Mouse (Mus musculus) Patski (cell line): Measurements from ENCODE around the gene Gm49416. TPM values are rescaled to one million over a fixed set of nuclear protein-coding genes. Genes with fewer than 3 reads are reported as not detected.

Source experiments
- ATAC-seq: fragments of 100-300 bp; one replicate; pipeline ENCODE4 v1.8.0; 2021
- CTCF ChIA-PET: fragments of 350-600 bp; sonication (Branson Sonifier 250); formaldehyde crosslinking; loops from one replicate; lab custom pipeline; 2022; ENCODE audit warnings: inconsistent platforms; lab: Charles Lee
- POLR2A ChIA-PET: fragments of 350-600 bp; sonication (Branson Sonifier 250); formaldehyde crosslinking; loops from one replicate; lab custom pipeline; 2022; ENCODE audit warnings: antibody characterized with exemption, inconsistent platforms; lab: Charles Lee
- DNase-seq: peaks from one replicate; pipeline ENCODE4 v3.0.0-alpha.2; 2011; ENCODE audit warnings: low read depth, low spot score
- H3K27me3 ChIP-seq: fragments of 371-371 bp; one replicate; pipeline ENCODE4 v1.5.1; 2021
- CTCF ChIP-seq: fragments of 100-300 bp; IDR thresholded peaks from one replicate; pipeline ENCODE4 v1.5.1; 2021
- in situ Hi-C: fragments of 300-500 bp; cut with MboI; formaldehyde crosslinking; loops from 3 replicates; pipeline ENCODE4 v1.11.1; 2018; ENCODE audit warnings: low pct_unique_long_range_greater_than_20kb, mixed read lengths
- polyA plus RNA-seq: library from polyadenylated mRNA; unstranded; gene quantifications from one replicate; pipeline ENCODE4 v1.2.3, GENCODE M21; 2021

The Gm49416 gene
- polyA plus RNA-seq, 1 experiment from 2014 or later: 5.9 TPM

- in situ Hi-C loops: loop anchor here (25.0 kb wide), 1 partner anchor 565 kb away; no protein-coding TSS in a partner anchor
- POLR2A ChIA-PET: interaction anchor here (0.6 to 1.7 kb wide), 5 partner anchors 8 to 1331 kb away, joined by 3 to 7 read pairs (median 3); partner anchors contain the start of gene Tmem258
- DNase-seq (no peak), ATAC-seq (no peak)
- no peak for TF ChIP-seq CTCF
- CTCF ChIA-PET: no interaction called here
- H3K27me3 ChIP-seq: no peaks in the 10 kb centered on the region
These were observed 16.4 kb upstream of the Gm49416 start for GRCm38 (mm10) chr19:8872266-8872840.

DNA sequence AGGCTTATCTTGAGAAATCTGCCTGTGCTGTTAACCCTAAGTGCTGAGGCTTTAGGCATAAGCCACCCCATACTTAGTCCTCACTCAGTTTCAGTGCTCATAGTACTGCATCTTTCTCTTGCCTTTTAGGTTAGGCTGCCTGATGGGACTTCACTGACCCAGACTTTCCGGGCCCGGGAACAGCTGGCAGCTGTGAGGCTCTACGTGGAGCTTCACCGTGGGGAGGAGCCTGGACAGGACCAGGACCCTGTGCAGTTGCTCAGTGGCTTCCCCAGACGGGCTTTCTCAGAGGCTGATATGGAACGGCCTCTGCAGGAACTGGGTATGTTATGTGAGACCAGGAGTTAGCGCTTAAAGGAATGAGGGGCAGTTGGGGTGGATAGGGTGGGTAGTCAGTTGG, 13.7 kb upstream of the Gm49416 start:
- in situ Hi-C loops: no loop called here
- H3K27me3 ChIP-seq: no peaks in the 10 kb centered on the region
- ChIA-PET POLR2A (interaction anchor here (1.2 to 1.4 kb wide), 2 partner anchors 14 to 19 kb away, joined by 3 to 4 read pairs; partner anchors contain the start of genes 1810009A15Rik and Gm49416), CTCF (interaction anchor here (1.1 to 3.1 kb wide), 2 partner anchors 11 to 13 kb away, joined by 4 to 8 read pairs; partner anchors contain the start of genes 1810009A15Rik and Gm49416)
- DNase-seq (no peak), ATAC-seq (no peak)
- TF ChIP-seq CTCF: no peak

- ChIA-PET CTCF (interaction anchor here (0.8 to 1.3 kb wide), 4 partner anchors 8 to 230 kb away, joined by 3 to 5 read pairs (median 3); partner anchors contain the start of genes 1810009A15Rik and Gm49416), POLR2A (interaction anchor here (0.6 to 2.1 kb wide), 6 partner anchors 8 to 66 kb away, joined by 3 to 7 read pairs (median 4); partner anchors contain the start of genes 1810009A15Rik, Eml3, Gm49416 and Ints5)
- peak; percentile 88 for ATAC-seq
- in situ Hi-C loops: no loop called here
- H3K27me3 ChIP-seq: no peaks in the 10 kb centered on the region
- no peak for TF ChIP-seq CTCF
- peak; percentile 43 for DNase-seq
These were observed 8.3 kb upstream of the Gm49416 start, which contains the start of gene Uqcc3 for GRCm38 (mm10) chr19:8880311-8881033. TSS of gene Uqcc3 (minus strand) at chr19:8880923.

DNA sequence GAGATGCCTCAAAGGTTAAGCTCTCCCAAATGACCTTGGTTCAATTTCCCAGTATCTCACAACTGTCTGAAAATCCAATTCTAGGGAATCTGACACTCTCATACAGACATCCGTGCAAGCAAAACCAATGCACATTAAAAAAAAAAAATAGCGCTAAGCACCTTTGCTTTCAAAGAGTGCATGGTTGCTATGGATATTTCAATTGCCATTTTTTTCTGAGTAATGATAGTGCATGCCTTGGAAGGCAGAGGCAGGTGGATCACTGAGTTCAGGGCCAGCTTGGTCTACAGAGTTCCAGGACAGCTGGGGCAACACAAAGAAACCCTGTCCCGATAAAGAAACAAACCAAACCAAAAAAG, 7.7 kb upstream of the Gm49416 start:
- ATAC-seq (no peak), DNase-seq (no peak)
- POLR2A ChIA-PET: interaction anchor here (0.6 to 2.1 kb wide), 6 partner anchors 10 to 85 kb away, joined by 3 to 6 read pairs (median 3); partner anchors contain the start of genes Eml3, Ints5 and Ubxn1
- no peak for TF ChIP-seq CTCF
- in situ Hi-C loops: no loop called here
- H3K27me3 ChIP-seq: no peaks in the 10 kb centered on the region
- CTCF ChIA-PET: interaction anchor here (0.7 to 1.3 kb wide), 3 partner anchors 12 to 229 kb away, joined by 3 to 5 read pairs (median 3); partner anchors contain the start of gene Ints5

- ChIA-PET CTCF (no interaction called here), POLR2A (no interaction called here)
- in situ Hi-C loops: no loop called here
- no peaks in the 10 kb centered on the region for H3K27me3 ChIP-seq
- no peak for TF ChIP-seq CTCF
- no peak for ATAC-seq
- DNase-seq: no peak
These were observed 5.1 kb upstream of the Gm49416 start, which contains the start of the genes Lbhd1 and Gm49403 for GRCm38 (mm10) chr19:8883616-8884015. TSS of gene Lbhd1 (plus strand) at chr19:8883732. TSS of gene Gm49403 (plus strand) at chr19:8883930.

DNA sequence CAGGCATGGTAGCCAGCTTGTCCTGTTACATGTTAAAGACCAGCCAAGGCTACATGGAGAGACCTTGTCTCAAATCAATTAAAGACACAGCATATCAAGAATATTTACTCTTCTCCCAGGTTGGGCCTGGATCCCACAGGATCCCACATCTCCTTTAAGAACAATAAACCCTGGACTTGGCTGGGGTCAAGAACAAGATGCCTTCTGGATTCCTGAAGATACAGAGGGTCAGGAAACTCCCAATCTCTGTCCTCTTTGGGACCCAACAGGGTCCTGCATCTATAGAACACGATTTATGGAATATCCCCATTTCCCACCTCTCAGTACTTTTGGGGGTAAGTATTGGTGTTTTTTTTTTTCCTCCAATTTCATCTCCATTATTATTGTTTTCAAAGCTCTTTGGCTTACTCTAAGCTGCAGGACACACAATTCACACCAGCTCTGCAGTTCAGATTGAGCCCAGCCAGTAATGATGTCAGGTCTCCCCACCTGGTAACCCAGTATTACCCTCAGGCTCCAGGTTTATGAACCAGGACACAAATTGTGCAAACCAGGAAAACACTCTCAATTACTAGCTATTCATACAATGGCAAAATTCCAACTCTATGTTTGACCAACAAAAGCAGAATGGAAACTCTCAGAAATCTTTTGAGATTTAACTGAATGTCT, 1.7 kb upstream of the Gm49416 start:
- in situ Hi-C loops: no loop called here
- ATAC-seq (no peak), DNase-seq (no peak)
- no peaks in the 10 kb centered on the region for H3K27me3 ChIP-seq
- ChIA-PET CTCF (interaction anchor here (1.2 to 1.9 kb wide), 5 partner anchors 12 to 54 kb away, joined by 3 to 5 read pairs (median 3); partner anchors contain the start of gene Mta2), POLR2A (no interaction called here)
- TF ChIP-seq CTCF: no peak

DNA sequence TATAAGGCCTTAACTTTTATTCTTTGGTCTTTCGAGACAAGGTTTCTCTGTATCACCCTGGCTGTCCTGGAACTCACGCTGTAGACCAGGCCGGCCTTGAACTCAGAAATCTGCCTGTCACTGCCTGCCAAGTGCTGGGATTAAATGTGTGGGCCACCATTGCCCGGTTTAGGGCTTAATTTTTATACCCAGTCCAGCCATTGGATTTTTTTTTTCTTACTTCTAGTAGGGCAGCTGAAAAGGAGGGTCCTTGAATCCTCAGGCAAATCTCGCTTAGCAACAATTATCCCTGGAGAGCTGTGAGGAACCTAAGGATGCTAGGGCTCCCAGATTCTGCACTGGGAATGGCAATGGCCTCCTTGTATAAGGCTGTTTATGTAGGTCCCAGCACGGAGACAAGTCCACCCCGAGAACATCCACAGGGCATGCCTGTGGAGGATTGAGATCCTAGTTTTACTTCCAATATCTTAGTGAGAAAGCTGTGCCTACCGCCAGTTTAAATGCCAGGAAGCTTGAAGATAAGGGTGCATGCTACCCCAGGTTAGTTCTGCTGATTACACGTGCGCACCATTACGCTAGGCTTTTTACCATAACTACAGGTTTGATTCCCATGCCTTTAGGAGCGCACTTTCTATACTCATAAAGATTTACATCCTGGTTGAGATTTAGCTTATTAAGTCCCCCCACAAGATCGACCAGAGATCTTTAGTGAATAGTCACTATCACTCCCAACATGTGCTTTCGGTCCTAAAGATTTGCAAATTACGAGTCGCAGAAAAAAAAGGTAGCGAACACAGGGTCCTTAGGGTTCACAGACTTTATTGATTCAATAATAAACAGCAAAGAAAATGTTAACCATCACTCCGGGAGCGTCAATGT, 902 bp upstream of the Gm49416 start:
- ChIA-PET POLR2A (interaction anchor here (0.6 to 2.0 kb wide), 5 partner anchors 8 to 222 kb away, joined by 3 to 5 read pairs (median 3); partner anchors contain the start of gene Ubxn1), CTCF (interaction anchor here (1.2 to 1.9 kb wide), 6 partner anchors 8 to 54 kb away, joined by 3 to 5 read pairs (median 3); partner anchors contain the start of gene Mta2)
- no peak for DNase-seq
- in situ Hi-C loops: no loop called here
- H3K27me3 ChIP-seq: no peaks in the 10 kb centered on the region
- no peak for TF ChIP-seq CTCF
- ATAC-seq: no peak

DNA sequence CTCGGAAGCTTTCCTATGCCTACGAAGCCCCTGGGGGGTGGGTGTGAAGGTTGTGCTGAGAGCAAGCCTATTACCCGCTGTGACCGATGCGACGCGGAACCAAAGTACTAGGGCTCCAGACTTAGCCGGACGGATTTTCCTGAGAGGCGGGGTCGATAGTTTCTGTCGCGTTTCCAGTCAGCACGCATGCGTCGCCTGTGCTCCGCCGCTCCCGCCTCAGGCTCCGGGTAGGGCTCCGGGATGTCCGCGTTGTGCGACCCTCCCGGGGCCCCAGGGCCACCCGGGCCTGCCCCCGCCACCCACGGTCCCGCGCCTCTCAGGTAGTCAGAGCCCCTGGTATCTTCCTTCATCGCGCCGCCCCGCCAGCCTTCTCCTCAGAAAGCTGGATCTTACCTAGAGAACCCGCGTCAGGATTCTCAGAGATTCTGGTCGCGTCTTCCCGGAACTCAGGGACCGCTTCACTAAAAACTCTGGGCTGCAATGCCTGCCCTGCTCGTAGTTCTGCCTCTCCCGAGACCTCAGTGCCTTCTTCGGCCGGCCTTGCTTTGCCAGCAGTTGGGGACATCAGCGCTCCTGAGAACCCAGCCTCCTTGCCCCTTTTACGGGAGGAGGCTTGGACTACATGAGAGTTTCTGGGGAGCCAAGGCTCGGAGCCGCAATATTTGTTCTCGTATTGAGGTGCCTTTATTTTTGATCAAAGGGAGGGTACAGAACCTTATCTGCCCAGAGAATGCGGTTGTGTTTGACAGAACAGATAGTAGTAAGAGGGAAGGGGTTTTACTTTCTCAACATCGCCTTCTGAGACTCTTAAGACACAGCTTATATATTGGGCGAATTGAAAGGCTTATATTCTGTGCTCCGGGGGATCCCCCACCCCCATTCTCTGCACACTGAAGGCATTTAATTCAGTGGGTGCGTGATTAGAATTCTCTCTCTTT, 4.4 kb downstream of the Gm49416 start, which contains the start of gene Ints5:
Gene Ints5, plus strand, starts transcription at position 177 of the 938 bp plus-strand sequence.
- DNase-seq (peak; percentile 49), ATAC-seq (peak; percentile 9)
- CTCF ChIA-PET: interaction anchor here (1.0 to 1.1 kb wide), 3 partner anchors 12 to 48 kb away, joined by 3 to 4 read pairs (median 3); no protein-coding TSS in a partner anchor
- H3K27me3 ChIP-seq: no peaks in the 10 kb centered on the region
- POLR2A ChIA-PET: interaction anchor here (0.6 to 2.0 kb wide), 4 partner anchors 8 to 52 kb away, joined by 3 to 6 read pairs (median 4); partner anchors contain the start of gene Uqcc3
- TF ChIP-seq CTCF: no peak
- in situ Hi-C loops: no loop called here
